Mouse (Mus musculus): ENCODE data around the gene Ahcyl2.

The Ahcyl2 gene

DNA sequence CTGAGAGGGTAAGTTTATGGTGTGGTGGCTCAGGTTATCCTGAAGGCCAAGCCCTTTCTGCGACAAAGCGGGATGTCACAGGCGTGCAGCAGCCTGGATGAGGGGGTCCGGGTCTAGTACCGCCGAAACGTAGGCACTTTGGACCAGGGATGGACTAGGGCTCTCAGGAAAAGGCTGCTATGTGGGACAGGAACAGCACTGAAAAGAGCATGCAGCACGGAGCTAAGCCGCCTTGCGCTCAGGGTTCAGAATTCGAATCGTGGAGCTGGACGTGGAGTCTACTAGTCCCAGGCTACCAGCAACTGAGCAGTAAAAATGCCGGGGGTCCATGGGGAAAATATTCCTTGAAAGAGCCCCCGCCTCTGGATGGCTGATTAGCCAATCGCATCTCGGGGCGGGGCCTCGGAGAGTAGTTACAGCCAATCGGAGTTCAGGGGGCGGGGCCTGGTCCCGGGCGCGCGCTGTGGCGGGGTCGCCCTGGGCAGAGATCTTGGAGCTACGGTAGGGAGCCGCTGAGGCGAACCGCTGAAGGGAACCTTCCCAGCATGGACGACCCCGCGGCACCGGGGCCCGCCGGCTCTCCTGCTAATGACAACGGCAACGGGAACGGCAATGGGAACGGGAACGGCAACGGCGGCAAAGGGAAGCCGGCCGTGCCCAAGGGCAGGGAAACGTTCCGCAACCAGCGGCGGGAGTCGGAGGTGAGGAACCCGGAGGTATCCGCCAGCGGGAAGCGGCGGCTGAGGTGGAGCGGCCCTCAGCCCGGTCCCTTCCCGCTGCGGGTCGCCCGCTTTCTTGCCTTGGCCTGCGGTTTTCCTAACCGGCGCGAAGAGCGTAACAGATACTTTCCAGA, 148.9 kb downstream of the Ahcyl2 start, which contains the start of gene Strip2:
Strip2 (plus strand) TSS at position 483 of the 853 bp plus-strand sequence.
- peak; percentile 89 to 95 for DNase-seq

DNA sequence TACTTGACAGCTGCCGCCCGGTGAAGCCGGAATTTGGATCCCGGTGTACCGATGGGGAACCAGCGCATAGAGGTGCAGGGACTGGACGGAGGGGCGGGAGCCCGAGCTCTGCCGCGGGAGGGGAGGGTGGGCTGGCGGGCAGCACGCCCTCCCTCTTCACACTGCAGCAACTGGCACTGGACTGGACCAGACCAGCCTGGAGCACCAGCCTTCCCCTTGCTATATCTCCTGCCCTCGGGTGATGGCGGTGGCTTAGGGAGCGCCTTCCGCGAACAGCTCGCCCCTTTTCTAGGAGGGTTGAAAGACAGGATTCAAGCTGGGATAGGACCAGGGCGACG, 149.5 kb downstream of the Ahcyl2 start:
- peak in 1 of 2 experiments; percentile 22 for DNase-seq

DNA sequence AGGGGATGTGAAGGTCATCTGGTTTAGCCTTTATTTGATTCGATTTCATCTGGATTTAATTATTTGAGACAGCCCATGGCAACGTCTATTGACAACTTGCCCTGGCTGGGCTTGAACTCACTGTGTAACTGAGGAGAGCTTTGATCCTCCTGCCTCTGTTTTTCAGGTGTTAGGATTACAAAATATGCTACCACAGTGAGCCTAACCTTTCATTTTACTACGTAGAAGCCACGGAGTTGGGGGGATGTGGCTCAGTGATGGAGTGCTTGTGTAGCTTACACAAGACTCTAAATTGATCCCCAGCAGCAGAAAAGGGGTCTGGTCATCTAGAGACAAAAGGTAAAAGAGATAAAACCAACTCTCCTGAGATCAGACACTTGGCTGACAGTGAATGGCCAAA, 150.1 kb downstream of the Ahcyl2 start:
- DNase-seq, result no peak

DNA sequence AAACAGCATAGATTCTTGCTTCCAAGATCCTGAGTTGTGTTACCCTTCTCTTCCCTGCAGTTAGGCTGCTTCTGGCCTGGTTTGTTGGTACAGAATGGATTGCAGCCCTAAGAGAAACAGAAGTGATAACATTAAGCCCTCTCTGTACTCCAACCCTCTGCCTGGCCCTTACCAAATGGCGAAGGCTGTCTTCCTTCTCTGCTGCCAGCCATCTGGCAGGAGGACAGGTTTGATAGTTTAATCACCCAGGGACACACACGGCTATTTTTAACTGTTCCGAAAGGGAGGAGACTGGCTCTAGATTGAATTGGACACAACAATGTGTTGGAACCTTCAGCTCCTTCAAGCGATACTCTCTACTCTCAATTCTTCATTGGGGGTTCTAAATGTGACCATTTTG, 155.7 kb downstream of the Ahcyl2 start:
- DNase-seq, result no peak

DNA sequence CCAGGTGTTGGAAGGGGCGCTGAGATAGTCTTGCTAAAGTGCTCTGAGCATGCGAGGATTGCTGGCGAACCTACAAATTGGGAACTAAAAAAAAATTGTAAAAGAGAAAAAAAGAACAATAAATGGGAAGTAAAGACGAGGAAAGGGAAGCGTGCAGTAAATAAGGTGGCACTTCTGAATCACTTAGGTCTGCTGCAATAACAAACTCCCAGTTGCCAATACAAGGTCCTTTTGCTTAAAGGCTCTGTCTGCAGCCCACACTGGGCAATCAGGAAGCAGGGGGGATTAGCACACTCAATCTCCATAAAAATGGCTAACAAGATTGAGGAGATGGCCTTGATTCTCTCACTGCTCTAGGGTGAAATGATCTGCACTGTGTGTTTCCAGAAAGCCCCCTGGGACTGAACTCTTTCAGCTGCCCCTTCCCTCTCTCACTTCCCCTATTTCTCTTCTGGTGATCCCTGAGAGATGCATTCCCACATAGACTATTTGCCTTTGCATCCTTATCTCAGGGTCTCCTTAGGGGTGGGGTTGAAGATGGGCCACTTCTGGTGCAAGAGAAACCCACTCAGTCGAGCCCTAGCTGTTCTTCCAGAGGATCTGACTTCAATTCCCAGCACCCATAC, 157.9 kb downstream of the Ahcyl2 start:
- no peak for DNase-seq

DNA sequence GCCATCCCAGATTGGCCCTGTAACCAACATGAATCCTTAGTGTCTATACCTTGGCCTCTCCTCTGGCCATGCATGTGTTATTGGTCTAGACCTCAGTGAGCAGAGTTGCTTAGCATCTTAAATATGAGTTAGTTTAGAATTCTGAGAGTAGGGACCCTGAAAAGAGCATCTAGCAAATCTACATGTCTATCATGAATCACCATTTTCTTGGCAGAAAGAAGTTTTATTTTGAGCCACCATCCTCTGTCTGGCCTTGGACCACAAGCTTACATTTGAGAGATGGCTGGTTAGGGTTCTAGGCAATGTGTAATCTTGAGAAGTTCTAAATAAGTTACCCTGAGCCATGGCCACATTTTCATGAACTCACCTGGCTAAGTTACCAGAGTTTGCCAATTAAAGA, 162.3 kb downstream of the Ahcyl2 start:
- DNase-seq, result no peak

DNA sequence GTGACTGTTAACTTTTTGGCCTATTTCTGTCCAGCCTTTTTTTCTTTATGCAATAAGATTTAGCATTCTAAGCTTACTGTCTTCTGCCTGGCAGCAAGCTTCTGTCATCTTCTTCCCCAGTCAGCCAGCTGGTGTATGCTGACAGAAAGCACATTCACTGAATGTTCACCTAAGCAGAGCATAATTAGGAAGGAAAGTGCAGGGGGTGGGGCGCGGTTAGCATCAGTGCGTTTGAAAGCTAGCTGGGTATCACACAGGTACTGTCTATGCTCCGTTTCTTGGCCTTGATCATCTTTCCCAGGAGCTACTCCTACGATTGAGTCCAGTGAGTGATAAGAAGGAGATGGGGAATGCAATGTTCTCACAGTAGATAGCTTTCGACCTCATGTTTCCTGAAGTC, 162.9 kb downstream of the Ahcyl2 start:
- no peak for DNase-seq

DNA sequence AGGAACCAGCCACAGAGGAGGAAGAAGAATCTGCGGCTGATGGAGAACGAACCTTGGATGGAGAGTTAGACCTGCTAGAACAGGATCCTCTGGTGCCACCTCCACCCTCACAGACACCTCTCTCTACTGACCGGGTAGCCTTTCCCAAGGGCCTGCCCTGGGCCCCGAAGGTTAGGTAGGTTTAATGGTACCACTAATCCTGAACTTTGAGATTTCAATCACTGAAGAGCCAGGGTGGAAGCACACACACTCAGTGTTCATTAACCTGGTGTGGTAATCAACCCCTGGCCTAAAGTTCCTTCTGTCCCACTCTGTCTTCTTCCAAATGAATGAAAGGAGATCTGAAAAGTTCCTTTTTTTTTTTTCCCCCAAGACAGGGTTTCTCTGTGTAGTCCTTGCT, 163.4 kb downstream of the Ahcyl2 start:
- peak in 1 of 2 experiments; percentile 30 for DNase-seq

DNA sequence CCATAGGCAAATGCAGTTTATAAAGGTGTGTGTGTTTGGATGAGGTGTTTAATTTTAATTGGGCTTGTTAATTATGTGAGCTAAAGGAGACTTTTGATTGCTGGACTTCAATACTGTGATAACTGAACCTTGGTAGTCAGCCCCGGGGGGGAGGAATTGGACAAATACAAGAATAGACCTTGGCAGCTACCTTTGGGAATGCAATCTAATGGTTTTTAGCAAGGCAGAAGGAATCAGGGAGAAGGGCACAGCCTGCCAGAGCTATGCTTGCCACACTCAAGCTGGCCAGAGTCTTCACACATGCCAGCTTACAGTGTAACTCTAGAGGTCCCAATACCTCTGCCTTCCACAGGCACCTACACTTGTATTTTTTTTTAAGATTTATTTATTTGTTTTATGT, 167.9 kb downstream of the Ahcyl2 start:
- DNase-seq, result peak; percentile 53 to 56

DNA sequence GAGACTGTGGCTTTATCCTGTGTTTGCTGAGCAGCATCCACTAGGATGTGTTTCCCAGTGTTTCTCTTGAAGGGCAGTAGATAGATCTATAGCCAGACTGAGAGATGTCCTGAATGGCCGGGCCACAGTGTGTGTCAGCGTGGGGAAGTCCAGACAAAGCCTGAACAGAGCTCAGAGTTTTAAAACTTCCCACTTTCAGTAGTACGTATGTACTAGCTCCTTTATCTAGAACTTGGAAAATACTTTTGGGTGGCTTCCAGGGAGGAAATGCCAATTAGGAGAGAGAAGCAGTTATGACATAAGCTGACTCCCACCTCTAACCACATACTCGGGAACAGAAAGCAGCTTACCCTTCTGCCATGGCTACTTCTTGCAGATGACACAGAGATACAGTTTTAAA, 172.6 kb downstream of the Ahcyl2 start:
- no peak for DNase-seq

DNA sequence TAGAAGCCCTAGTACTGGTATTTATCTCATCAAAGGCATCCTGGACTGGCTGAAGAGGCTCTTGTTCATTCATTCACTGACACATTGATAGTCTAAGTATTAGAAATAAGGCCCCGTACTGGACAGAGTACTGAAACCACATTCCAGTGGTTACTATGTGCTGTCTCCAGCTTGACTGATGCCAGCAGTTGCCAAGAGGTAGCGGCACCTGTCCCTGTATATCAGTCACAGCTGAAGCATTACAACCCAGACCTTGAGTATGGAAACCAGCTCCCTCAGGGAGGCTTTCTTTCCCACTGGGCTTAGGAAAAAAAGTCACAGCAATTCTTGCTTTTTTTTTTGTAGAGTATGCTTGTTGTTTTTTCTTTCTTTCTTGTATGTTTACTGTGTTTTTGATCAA, 173.2 kb downstream of the Ahcyl2 start:
- no peak for DNase-seq

DNA sequence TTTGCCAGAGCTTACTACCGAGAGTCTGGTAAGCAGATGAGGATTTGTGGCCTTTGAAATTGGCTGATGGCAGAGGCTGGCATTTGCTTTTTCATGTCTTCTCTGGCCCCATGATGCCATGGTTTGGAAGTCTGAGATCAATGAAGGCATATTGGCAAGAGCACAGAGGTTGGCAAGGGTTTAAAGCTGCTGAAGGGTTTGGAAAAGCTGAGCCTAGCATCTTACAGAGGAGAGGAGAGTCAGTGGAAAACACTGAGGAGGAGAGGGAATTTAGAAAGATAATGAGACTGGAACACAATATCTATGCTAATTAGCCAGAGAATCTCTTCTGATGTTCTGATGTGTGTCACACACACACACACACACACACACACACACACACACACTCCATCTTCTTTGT, 176.7 kb downstream of the Ahcyl2 start:
- no peak for DNase-seq

DNA sequence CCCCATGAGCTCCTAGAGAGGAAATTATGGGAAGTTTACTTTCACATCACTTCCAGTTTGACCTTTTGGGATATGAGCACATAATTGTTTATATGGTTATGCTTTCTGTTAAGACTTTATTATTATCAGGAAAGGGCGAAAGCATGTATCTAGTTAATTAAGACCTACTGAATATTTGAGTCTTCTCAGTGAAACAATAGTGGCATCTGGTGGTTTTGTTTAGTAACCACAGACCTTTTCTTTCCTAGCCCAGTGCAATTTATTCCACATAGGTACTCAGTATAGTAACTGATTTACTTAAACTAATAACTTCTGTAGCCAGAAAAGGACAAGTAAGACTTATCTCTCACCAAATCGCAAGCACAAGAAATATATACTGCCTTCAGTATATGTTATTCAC, 178.8 kb downstream of the Ahcyl2 start:
- peak in 1 of 2 experiments; percentile 32 for DNase-seq

DNA sequence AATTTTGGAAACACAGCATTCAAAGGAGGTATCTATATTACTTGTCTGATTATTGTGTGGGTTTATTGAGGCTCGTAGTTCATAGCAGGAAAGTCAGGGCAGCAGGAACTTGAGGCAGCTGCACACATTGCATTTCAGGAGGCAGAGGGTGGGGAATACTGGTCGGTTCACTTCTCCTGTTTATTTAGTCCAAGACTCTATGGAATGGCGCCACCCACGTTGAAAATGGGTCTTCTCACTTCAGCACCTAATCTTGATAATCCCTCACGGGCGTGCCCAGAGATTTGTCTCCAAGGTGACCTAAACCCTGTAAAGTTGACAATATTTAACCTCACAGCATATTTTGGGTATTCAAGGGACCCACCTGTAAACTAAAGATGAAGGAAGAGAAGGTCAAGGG, 180.0 kb downstream of the Ahcyl2 start:
- peak; percentile 28 to 32 for DNase-seq

DNA sequence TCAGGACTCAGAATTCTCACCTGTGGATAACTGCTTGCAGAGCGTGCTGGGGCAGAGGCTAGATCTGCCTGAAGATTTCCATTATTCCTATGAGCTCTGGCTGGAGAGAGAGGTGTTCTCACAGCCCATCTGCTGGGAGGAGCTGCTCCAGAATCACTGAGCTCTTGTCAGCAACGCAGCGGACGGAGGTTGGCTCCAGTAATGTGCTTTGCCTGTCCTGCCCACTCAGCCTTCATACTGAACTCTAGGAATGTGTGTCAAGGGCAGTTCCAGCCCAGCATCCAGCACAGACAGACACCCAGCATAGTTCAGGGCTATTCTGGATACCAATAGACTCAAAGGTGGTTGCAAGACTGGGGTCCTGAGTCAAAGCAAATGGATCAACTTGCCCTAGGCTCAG, 188.9 kb downstream of the Ahcyl2 start:
- no peak for DNase-seq

DNA sequence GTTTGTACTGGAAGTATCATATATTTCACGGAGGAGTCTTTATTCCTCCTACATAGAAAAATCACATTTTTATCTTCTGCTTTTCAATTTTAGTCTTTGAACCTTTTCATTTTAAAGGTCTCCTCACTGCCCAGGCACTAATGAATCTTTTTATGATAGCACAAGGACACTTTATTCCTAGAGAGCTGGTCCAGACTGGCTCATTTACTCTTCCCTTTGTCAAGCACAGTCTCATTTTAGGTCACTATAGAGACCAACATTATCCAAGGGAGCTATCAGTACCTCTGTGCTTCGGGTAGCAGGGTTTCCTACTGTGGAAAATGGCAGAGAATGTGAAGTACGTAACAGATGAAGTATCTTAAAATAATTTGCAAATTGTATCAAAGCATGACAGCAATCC, 190.9 kb downstream of the Ahcyl2 start:
- DNase-seq, result no peak

DNA sequence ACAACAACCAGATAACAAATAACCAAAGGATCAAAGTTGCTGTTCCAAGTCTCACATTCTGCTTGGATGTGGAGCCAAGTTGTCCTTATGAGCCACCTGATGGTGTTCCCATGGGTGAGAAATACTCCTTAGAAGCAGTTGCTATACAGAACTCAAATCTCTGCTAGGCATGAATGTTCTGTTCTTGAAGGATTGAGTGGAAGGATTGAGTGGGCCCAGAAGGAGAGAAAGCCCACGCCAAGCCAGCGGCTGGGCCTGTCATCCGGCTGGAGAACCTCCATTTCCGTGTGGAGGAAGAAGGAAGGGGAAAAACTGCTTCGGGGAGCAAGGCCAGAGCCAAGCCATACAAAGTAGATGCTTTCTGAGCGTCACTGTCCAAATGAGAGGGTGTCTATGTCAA, 193.3 kb downstream of the Ahcyl2 start:
- no peak for DNase-seq

Measured in kidney, adult 8-10 months (tissue).